Mouse (Mus musculus) gonadal fat pad, adult 2 months (tissue): ENCODE results near the gene Smn1. TPM values are rescaled to one million over a fixed set of nuclear protein-coding genes. Genes with fewer than 3 reads are reported as not detected.
A peak's percentile ranks its signal among the peaks of the same experiment; 100 is the strongest.
"Not testable (repeated sequence)": the region's sequence is repeated elsewhere in the genome, so short reads cannot be mapped to it uniquely, and the experiment has no call there.

Experiments
- DNase-seq: peaks from one replicate; pipeline ENCODE4 v3.0.0-alpha.2; 2012; ENCODE audit warnings: low read depth
- polyA plus RNA-seq: library from polyadenylated mRNA; depleted of rRNA; stranded (reverse); fragments of >200 nt; gene quantifications from 2 replicates; pipeline ENCODE4 v1.2.3, GENCODE M21; 2012; rRNA removed

Smn1 gene
- 11.7 and 16.0 TPM in 2 replicates for polyA plus RNA-seq

- no peak for DNase-seq
Observed at GRCm38 (mm10) chr13:100124423-100125257, at the start of gene Smn1. Gene Smn1 (plus strand): TSS chr13:100124852.

- DNase-seq: no peak
Observed at GRCm38 (mm10) chr13:100098808-100099207, 25.8 kb upstream of the Smn1 start.

- DNase-seq: no peak
Observed at GRCm38 (mm10) chr13:100103052-100103658, 21.5 kb upstream of the Smn1 start.

GRCm38 (mm10) chr13:100103748-100104254 lies 20.9 kb upstream of the Smn1 start, which contains the start of gene Bdp1:
Gene Bdp1 (minus strand): TSS chr13:100104070.
- DNase-seq: no peak

- DNase-seq: no peak
Observed at GRCm38 (mm10) chr13:100107652-100108472, 16.8 kb upstream of the Smn1 start, which contains the start of gene Serf1. Gene Serf1 (plus strand): TSS chr13:100108012.

DNA sequence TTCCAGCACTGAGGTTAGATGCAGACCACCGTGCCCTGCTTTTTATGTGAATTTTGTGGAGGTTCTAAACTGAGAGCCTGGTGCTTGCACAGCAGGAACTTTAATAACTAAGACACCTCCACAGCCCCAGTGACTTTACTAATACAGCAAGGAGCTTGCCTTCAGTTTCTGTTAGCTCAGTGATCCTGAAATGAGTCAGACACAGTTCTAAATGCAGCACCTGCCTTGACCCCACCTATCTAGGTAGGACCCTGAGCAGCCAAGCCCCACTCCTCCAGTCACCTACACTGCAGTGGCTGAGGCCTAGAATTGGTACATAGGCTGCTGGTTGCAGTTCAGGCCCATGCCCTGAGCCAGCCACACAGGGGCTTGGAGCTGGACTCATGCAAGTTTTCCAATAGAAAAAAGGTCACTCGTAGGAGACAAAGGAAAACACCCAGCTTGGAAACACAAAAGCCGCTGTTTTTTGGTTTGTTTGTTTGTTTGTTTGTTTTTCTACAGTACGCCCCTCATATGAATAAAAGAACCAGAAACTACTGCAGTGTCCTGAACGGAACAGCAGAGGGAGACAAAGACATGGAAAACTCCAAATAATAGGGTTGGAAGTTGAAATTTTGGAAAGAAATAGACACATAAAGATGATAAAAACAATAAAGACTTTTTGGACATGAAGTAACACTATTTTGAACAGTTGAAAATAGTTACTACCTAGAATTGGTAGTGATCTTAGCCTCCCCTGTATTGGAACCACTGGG lies 12.3 kb upstream of the Smn1 start:
- no peak for DNase-seq

- DNase-seq: no peak
Observed at GRCm38 (mm10) chr13:100123970-100124369, 682 bp upstream of the Smn1 start.

GRCm38 (mm10) chr13:100125258-100125643 lies 599 bp downstream of the Smn1 start:
- no peak for DNase-seq

GRCm38 (mm10) chr13:100141646-100142314 lies 17.1 kb downstream of the Smn1 start:
- DNase-seq: no peak

GRCm38 (mm10) chr13:100152659-100153058 lies 28.0 kb downstream of the Smn1 start:
- peak; percentile 62 for DNase-seq

DNA sequence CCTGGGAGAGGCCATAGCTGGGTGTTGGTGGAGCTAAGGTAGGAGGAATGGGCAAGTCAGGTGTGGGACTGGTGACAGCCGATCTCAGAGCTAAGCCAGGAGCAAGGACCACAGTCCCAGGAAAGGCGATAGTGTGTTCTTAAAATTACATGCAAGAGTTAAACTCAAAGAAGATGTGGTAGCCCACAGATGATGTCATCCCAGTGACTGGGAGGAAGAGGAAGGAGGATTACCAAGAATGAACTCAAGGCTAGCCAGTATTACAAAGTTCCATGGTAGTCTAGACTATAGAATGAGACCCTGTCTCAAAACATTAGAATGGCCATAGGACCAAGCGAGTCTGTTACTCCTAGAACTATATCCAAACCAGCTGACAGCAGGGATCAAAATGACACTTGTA lies 32.0 kb downstream of the Smn1 start:
- DNase-seq: no peak

DNA sequence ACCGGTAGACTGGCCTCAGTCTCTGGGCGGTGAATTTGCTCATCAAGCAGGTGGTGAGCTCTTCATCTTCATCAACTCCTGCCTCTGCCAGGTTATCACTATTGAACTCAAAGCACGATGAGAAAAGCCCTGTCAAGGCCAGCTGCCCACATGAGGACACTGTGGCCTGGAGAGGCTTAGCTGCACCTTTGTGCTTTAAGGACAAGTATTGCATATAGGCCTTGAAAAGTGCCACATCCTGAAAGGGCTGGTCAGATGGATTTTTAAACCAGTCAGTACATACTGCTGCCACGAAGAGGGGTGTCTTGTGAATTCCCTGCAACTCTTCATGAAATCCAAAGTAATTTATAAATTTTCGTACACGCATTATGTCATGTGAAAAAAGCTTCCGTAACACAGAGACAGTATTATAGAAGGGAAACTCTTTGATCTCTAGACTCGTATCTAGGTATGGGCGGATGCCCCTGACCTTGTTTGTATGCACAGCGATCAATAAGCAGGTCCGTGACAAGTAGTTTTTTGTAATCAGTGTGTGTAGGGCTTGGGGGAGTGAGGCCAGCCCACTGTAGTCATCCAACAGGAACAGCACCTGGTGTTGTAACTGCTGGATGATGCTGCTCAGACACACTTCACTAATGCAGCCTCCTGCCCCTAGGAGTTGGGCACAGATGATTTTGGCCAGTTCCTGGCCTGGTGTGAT lies 36.7 kb downstream of the Smn1 start:
- DNase-seq: not testable (repeated sequence)

DNA sequence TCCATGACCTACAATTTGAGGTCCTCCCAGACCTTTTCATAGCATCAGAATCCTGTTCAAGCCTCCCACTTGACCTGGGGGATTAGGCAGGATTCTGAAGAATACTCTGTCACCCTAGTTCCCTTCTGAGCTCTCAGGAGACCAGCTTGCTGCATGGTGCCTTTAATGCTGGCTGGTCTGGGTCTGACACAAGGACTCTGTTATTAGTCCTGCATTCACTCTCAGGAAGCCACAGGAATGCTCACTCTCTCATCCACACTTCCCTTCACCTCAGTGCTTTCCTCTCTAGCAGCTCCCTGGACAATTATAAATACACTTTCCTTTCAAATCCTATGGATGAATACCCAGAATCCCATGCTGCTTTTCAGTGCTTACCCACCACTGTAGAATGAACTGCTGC lies 37.8 kb downstream of the Smn1 start:
- not testable (repeated sequence) for DNase-seq

GRCm38 (mm10) chr13:100166378-100166777 lies 41.7 kb downstream of the Smn1 start:
- DNase-seq: not testable (repeated sequence)

GRCm38 (mm10) chr13:100174360-100174759 lies 49.7 kb downstream of the Smn1 start:
- not testable (repeated sequence) for DNase-seq

DNA sequence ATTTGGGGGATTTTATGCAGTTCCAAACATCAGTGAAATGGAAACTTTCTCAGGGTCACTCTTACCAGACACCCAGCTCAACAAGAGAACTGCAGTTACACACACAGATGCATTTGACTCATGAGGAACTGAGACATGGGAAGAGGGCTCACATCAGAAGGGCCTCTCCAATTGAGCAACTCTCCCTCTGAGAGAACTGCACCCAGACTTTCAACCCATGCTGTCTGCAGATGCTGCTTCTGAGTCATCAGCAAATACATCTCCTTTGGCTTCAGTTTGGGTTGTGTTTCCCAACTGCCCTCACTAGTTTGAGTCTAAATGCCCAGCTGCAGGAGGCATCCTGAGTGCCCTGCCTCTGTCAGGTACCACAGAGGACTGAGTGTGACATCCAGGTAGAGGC lies 58.5 kb downstream of the Smn1 start:
- DNase-seq: not testable (repeated sequence)
